Mouse (Mus musculus) gastrocnemius, postnatal 10 days (tissue): ENCODE measurements at regions not wholly inside any gene's neighbourhood (a gene's known extent, or its start where the extent isn't known, plus 50 kb on each side); places are given as distances from the start of the nearest gene placed in this dataset.
"Not testable (repeated sequence)": the region's sequence is repeated elsewhere in the genome, so short reads cannot be mapped to it uniquely, and the experiment has no call there.

Source experiments
- DNase-seq: peaks from one replicate; pipeline ENCODE4 v3.0.0; 2021; ENCODE audit warnings: mixed read lengths

DNA sequence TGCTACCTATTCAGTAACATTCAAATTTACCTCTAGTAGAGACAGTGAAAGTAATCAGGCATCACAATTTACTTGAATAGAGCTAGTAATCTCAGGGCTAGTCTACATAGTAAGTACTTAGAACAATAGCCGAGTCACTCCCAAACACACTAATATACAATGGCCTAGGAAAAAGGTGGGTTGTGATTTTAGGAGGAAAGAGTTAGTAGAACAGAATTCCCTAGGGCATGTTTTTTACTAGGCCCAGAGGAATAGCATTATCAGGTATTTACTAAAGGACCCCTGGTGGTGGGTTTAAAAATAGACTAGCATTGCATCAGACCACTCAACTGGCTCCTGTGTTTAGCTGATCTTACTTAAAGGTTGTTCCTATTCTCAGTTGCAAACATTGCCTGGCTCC lies 535.8 kb downstream of the Mat2b start:
- DNase-seq, result not testable (repeated sequence)

DNA sequence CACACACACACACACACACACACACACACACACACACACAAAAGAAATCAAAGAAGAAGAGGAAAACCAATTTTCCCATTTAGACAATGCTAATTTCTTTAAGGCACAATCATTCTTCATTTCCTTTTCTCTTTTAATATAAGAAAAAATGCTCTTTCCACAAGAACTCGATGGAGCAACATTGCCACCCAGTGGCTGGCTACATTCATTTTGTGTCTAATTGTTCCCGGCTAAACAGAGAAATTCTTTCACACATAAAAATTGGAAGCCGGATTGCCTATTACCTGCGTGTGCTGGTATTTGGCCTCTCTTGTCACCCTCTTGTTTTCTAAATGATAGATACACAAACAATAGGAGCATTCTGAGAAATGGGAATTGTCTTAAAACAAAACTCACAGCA lies 545.7 kb downstream of the Mat2b start:
- peak; percentile 22 for DNase-seq

DNA sequence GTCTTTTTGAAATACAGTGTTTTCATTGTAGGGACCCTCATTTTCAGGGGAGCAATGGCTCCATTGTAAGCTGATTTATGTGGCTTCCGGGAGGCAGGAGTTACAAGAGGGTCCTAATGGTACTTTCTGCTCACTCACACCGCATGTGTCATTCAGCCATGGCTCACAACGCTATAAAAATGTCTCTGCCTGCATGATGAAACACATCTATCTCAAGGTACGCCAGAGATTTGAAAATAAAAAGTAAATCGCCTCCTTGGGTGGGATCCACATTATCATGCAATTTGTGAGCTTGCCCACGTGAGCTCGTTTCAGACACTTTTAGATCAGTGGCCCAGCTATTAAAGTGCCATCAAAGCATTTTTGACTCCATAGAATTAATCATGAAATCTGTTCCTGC lies 557.2 kb downstream of the Mat2b start:
- DNase-seq, result no peak

DNA sequence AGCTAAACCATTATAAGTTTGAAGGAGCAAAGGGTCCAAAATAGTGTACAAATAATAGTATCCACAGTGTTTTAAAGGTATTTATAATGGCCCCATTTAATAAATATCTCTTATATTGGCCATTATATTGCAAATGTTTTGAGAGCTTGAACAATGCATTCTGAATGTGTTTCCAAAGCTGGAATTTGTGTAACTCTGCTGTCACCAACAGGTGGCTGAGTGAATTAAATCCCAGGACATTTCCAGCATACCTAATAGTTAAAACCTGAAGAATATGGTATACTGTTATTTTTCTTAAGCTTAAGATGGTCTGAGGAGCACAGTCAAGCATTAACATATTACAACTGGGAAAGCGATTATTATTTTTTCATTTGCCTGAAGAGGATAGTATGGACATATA lies 592.4 kb downstream of the Mat2b start:
- DNase-seq, result no peak

DNA sequence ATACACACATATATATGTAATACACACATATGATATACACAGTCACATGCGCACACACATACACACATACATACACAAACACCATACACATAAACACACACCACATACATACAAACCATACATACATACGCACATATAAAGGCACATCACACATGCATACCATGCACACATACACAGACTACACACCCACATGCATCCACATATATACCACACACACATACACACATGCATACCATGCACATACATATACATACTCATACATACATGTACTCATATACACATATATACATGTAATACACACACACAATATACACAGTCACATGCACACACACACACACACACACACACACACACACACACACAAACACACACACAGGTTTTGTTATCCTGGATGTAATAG lies 620.7 kb downstream of the Mat2b start:
- no peak for DNase-seq

DNA sequence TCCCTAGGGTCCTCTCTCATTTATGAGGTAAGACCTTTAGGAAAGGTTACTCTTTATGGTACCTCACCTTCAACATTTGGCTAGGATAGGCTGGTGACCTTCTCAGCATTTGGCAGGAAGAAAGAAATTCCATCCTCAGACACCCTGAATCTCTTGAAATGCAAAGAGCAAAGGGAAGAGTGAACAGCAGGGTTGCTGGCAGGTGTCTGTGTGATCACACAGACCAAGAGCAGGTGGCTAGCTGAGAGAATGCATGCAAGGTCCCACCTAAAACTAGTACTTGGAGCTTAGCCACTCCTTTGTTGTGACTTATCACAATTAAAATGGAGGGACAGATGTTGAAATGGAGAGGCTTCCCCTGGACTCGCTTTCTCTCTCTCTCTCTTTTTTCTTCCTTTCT lies 644.5 kb downstream of the Mat2b start:
- no peak for DNase-seq

DNA sequence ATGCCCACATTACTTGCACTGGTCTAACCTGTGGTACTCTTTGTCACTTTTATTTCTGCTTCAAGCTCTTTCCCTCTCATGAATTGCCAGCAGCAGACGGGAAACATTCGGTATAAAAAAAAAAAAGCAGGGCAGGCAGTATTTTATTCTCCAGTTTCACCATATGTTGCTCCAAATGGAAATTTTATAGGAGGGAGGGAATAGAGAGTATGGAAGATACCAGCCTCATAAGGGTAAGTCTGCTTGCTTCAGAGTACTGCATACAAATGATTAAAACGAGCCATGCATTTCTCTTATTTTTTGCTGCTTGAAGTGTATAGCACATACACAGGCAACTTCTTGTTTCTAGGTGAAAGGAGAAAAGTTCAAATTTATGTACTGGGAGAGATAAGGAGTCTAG lies 667.5 kb downstream of the Mat2b start:
- DNase-seq, result no peak

DNA sequence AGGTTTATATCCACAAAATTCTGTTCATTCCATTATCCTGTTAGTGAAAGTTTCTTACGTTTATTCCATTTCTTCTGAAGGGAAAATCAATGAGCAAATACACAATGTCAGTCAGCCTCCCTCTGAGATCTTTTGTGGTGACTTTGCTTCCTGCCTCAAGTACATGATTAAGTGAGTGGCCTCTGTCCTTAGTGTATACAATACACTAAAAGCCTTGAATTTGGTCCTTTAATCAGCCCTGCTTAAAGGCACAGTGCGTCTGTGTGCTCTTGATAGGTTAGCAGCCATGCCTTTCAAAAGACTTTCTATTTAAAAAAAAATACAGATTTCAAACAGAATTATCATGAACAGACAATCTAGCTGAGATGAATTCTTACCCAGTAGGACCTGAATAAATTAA lies 695.5 kb downstream of the Mat2b start:
- DNase-seq, result no peak

DNA sequence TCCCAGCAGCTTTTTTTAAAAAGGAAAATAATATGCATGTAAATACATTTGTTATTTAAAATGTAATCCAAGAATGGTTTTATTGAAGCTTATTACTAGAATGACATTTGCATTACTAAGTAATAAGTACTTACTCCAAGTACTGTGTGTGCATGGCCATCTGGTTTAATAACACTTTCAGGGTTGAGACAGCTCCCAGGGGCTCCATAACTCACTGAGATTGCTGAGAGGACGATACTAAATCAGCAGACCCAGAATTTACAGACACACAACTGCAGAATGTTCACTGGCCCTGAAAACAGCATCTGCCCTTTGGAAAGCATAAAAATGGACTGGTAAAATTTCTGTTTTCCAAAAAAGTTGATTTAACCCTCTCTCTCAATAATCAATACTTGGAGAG lies 696.4 kb downstream of the Mat2b start:
- no peak for DNase-seq

DNA sequence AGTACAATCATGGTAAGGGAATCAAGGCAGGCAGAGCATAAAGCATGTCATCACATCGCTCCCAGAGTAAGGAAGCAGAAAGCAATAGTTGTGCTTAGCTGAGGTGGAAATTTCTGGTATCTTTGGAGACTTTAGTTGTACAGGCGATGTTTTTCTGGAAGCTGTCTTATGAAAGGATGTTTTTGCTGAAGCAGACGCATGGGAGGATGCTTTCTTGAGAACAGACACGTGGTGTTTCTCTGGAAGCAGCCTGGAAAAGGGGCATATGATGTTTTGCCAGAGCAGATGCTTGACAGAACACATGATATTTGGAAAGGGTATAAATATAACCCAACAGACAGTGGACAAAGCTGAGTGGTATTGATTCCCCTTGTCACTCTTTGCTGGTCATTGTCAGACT lies 722.4 kb downstream of the Mat2b start:
- DNase-seq, result no peak

DNA sequence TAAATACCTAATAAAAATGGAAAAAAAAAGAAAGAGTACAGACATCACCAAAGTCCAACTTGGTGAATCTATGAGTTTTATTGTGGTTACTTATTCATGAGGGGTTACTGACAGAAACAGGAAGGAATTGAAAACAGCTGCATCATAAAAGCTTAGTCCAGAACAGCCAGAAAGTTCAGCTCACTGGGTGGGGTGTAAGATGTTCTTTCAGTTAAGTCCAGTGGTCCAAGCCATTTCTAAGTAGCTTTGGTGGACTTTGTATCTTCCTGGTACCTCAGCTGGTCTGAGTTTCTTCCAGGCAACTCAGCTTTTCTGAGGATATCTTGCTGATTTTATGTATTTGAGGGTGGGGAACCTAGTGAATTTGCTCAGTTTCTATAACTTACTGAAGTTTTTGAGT lies 731.3 kb downstream of the Mat2b start:
- no peak for DNase-seq

DNA sequence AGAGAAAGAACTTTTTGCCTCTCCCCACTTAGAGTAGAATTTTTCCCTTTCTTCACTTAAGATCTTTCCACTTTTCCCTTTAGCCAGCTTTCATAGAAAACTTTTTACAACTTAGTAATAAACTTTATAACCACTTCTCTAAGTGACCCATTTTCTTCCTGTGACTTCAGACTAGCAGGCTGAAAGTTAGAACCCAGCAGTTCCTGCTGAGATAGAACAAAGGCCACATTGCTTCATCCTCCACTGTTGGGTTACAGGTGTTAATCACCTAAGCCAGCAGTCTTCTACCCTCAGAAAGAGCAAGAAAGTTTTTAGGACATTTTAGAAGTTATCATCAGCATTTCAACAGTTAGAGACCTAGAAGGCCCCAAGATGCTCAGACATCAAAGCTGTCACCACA lies 740.6 kb downstream of the Mat2b start:
- no peak for DNase-seq

DNA sequence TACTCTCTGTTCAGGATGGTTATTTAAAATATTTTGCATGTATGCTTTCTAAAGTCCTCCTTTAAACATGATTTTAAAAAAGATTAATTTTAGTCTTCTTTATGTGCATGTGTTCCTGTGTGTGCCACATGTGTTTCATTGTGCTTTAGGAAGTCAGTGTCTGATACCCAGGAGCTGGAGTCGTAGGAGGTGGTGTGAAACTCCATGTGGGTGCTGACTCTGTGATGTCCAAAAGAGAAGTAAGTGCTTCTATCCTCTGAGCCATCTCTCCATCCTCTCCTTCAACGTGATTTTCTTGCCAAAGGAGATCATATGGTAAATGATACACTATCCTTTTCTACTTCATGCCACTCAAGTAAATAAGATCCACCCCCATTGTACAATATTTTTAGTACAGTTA lies 750.8 kb downstream of the Mat2b start:
- no peak for DNase-seq

DNA sequence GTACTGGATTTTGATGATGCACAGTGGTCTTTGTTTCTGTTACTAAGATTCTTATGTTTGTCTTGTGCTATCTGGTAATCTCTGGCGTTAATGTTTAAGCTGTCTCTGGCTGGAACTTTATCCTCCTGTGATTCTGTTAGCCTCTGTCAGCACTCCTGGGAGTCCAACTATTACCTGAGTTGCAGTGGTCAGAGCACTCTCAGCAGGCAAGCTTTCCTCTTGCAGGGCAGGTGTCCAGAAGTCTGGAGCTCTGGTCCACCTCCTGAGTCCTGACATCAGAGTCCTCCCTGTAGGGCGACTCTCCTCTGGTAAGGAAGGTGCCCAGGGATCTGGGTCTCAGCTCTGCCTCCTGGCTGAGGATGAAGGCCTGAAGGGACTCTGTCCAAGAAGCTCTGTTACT lies 760.8 kb downstream of the Mat2b start:
- no peak for DNase-seq

DNA sequence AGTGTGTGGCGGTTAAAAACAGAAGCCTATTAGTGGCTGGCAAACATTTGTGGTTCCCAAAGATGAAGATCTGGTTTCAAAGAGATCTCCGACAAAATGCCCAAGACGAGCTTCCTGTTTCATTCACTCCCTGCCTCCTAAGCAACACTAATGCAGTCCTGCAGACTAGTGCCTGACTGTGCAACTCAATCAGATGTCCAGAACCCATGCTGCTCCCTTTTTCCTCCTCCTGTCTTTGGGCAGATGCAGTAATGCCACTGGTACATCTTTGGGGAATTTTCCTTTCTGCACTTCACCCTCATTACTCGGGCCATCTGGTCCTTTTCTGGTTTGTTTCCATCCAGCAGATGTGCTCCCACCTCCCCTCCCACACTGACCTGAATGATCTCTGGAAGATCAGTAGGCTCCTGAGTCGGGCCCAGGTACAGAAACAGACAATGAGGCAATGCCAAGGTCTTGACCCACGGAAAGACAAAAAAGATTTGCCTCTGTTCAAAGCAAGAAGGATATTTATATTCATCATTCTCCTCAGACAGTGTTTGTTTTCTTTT lies 771.0 kb downstream of the Mat2b start:
- DNase-seq, result no peak

DNA sequence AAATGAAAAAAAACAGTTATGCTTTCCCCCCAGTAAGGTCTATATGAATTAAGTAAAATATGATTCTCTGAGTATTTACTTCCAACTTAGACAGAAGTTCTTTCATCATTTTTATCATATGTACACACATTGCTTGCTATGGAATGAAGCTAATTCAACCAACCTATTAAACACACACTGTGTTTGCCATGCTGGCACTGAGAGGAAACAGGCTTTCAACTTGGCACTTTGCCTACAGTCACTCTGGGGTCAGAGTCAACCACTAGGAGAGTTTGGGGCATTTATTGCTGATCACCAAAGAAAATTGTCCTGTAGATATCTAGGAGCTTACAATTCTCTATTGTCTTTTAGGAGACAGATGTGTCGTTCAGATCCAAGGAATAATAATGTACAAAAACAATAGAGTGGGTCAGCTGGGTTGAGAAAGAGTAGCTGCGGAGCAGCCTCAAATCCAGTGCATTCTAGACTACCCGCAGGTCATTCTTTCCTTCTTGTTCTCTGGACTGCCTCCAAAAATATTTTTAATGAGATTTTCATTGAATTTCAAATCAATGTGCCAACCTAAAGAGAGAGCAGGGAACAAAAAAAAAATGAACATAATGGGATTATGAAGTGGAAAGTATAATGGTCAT lies 777.2 kb downstream of the Mat2b start:
- no peak for DNase-seq

DNA sequence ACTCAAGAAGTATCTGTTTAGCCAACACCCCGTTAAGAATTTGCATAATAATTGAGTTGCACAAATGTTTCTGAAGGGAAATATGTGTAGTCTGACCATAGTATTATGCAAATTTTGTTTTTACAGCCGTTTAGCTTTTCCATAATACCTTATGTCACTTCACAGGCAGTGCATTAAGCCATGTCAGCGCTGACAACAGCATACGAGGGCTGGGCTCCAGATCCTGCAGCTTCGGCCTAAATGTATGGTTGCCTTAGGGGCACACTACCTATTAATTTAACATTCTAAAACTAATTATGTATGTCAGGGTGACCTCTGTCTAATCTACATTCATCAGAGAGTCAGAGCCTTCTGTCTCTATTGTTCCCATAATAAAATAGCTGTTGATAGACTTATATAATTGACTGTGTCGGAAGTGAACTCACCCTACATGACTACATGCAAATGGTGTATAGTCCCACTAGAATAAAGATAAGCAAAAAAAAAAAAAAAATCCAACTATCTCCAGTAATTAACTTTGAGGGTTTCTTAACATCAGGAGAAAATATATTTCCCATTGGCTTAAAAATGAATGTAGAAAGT lies 795.3 kb downstream of the Mat2b start:
- no peak for DNase-seq

DNA sequence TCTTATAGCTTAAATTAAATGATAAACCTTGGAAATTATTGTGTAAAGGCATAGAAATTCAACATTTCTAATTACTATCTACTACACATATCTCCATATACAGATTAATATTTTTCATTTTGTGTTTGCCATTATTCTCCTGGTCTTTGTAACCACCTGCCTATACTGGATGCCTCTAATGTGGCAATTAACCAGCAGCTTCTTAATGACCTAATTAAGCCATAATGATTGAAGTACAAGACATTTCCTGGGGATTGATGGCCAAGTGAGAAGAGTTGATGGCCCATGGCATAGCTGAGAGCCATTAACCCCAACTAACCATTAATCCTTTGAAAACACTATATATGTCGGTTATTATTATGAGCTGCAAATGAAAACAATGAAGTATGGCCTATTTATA lies 811.7 kb downstream of the Mat2b start:
- DNase-seq, result no peak

DNA sequence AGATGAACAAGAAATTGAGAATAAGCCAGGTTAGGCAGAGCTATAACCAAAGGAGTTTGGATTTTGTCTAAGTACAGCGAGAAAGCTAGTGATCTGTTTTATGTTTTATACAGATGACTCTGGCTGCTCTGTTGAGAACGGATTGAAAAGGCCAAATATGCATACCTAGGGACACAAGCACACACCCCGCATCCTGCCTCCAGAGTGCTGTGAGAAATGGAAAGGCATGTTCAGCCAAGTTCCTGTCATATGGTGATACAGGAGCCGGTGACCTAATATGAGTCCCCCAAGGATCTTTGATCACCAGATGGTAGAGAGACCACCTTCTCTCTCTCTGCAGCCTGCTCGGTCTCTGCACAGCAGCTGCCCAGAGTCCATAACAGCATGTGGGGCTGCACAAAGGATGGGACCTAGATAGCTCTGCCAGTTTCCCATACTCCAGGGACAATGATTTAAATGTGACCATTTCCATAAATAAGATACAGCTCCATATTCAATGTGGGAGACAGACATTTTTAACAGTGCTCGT lies 826.5 kb downstream of the Mat2b start:
- no peak for DNase-seq
